Mouse (Mus musculus) forebrain, postnatal 0 days (tissue): ENCODE data around the gene Neurl2. TPM values are rescaled to one million over a fixed set of nuclear protein-coding genes. Genes with fewer than 3 reads are reported as not detected.

ENCODE experiments used
- ATAC-seq: fragments of 200-750 bp; cut with Nextera tagmentation; 2 replicates; pipeline ENCODE4 v1.8.0; 2017; ENCODE audit warnings: mild to moderate bottlenecking, moderate library complexity
- DNase-seq: peaks from one replicate; pipeline ENCODE4 v3.0.0-alpha.2; 2015
- H3K27ac ChIP-seq: fragments of 300-500 bp; sonication (generic); 2 replicates; pipeline ENCODE4 v1.5.1; 2014; ENCODE audit warnings: low read depth, mild to moderate bottlenecking, antibody characterized with exemption, low read length, moderate library complexity, mixed read lengths
- H3K27me3 ChIP-seq: fragments of 300-500 bp; sonication (generic); 2 replicates; pipeline ENCODE4 v1.6.1; 2014; ENCODE audit warnings: mild to moderate bottlenecking, low read length, mixed read lengths; ENCODE audit not compliant: insufficient read depth
- H3K36me3 ChIP-seq: fragments of 300-500 bp; sonication (generic); 2 replicates; pipeline ENCODE4 v1.6.1; 2014; ENCODE audit warnings: mild to moderate bottlenecking, moderate library complexity; ENCODE audit not compliant: insufficient read depth
- H3K4me1 ChIP-seq: fragments of 300-500 bp; sonication (generic); 2 replicates; pipeline ENCODE4 v1.6.1; 2014; ENCODE audit warnings: antibody characterized with exemption; ENCODE audit not compliant: insufficient read depth
- H3K4me2 ChIP-seq: fragments of 300-500 bp; sonication (generic); 2 replicates; pipeline ENCODE4 v1.6.1; 2014; ENCODE audit warnings: low read depth, mild to moderate bottlenecking, moderate library complexity
- H3K4me3 ChIP-seq: fragments of 300-500 bp; sonication (generic); 2 replicates; pipeline ENCODE4 v1.5.1; 2014; ENCODE audit warnings: low read depth, low read length, mixed read lengths
- H3K9ac ChIP-seq: fragments of 300-500 bp; sonication (generic); 2 replicates; pipeline ENCODE4 v1.6.1; 2014; ENCODE audit warnings: mild to moderate bottlenecking
- H3K9me3 ChIP-seq: fragments of 300-500 bp; sonication (generic); 2 replicates; pipeline ENCODE4 v1.6.1; 2016; ENCODE audit warnings: low read length
- CTCF ChIP-seq: sonication (generic); IDR thresholded peaks from 2 replicates; pipeline ENCODE4 v1.5.1; 2016; ENCODE audit warnings: antibody characterized with exemption, control low read depth, low read depth
- WGBS: fragments of 180-500 bp; shearing (Covaris S2); extraction: QIAGEN DNeasy Blood & Tissue Kit; methylation state at CpG from one replicate; pipeline ENCODE4 v1.1.7; 2014; 5-methylcytosine and 5-hydroxymethylcytosine counted together
- polyA plus RNA-seq: library from polyadenylated mRNA; unstranded; fragments of >200 nt; fragmentation: Nextera tagmentation; extraction: Ambion mirVana; gene quantifications from 2 replicates; pipeline ENCODE4 v1.2.1, GENCODE M21; 2015
- total RNA-seq: library from RNA; depleted of rRNA; stranded (reverse); fragments of >200 nt; gene quantifications from 2 replicates; pipeline ENCODE4 v1.2.3, GENCODE M21; 2014

The Neurl2 gene
- total and polyA plus RNA-seq, 2 experiments from 2014 or later, result 4.7 to 5.4 TPM

- WGBS, result 76% methylated on average over 2 of the region's 2 CpGs
- peaks cover 9% of the 10 kb centered on the region for H3K36me3 ChIP-seq
- no peaks in the 10 kb centered on the region for H3K4me1 ChIP-seq
- ATAC-seq (no peak), DNase-seq (no peak)
- H3K27ac ChIP-seq, result no peak overlapping the region
- H3K4me3 ChIP-seq, result no peak overlapping the region
- no peak for TF ChIP-seq CTCF
- no peaks in the 10 kb centered on the region for H3K27me3 ChIP-seq
- no peak overlapping the region for H3K4me2 ChIP-seq
- no peaks in the 10 kb centered on the region for H3K9me3 ChIP-seq
- H3K9ac ChIP-seq, result no peak overlapping the region
These were observed 19.7 kb downstream of the Neurl2 start for GRCm38 (mm10) chr2:164813557-164813956.

GRCm38 (mm10) chr2:164806614-164807013 is 26.6 kb downstream of the Neurl2 start:
- no peak for ATAC-seq
- H3K4me3 ChIP-seq, result no peak overlapping the region
- no peak for TF ChIP-seq CTCF
- 88% methylated on average over 7 of the region's 7 CpGs for WGBS
- H3K36me3 ChIP-seq, result peaks cover 5% of the 10 kb centered on the region
- no peaks in the 10 kb centered on the region for H3K9me3 ChIP-seq
- no peaks in the 10 kb centered on the region for H3K27me3 ChIP-seq
- H3K4me1 ChIP-seq, result 0 out of 2 replicates have a peak, but pooled peaks cover 4% of the 10 kb centered on the region
- H3K4me2 ChIP-seq, result no peak overlapping the region
- no peak overlapping the region for H3K9ac ChIP-seq
- no peak for DNase-seq
- no peak overlapping the region for H3K27ac ChIP-seq

- Histone ChIP-seq H3K4me3 (peak overlapping the region; percentile 53), H3K27me3 (no peaks in the 10 kb centered on the region), H3K4me2 (peak overlapping the region; percentile 67), H3K9ac (peak overlapping the region; percentile 71), H3K27ac (peak overlapping the region; percentile 73), H3K36me3 (peaks cover 5% of the 10 kb centered on the region), H3K4me1 (0 out of 2 replicates have a peak, but pooled peaks cover 4% of the 10 kb centered on the region), H3K9me3 (no peaks in the 10 kb centered on the region)
- no peak for TF ChIP-seq CTCF
- under 1% methylated on average over 21 of the region's 21 CpGs for WGBS
- no peak for DNase-seq
- peak; percentile 39 for ATAC-seq
These were observed 27.9 kb downstream of the Neurl2 start for GRCm38 (mm10) chr2:164805332-164805718.

GRCm38 (mm10) chr2:164804533-164805331 is 28.5 kb downstream of the Neurl2 start, which contains the start of the genes Acot8 and Zswim3:
TSS of gene Acot8 (minus strand) at chr2:164804882.
TSS of gene Zswim3 (plus strand) at chr2:164805098.
- TF ChIP-seq CTCF, result 0 out of 2 replicates have a peak, but pooled peaks have one; percentile 15
- peaks cover 11% of the 10 kb centered on the region for H3K36me3 ChIP-seq
- H3K9ac ChIP-seq, result peak within 1 kb of the TSS; percentile 71
- H3K4me2 ChIP-seq, result peak within 1 kb of the TSS; percentile 67
- no peaks in the 10 kb centered on the region for H3K9me3 ChIP-seq
- peak; percentile 99 for DNase-seq
- H3K4me3 ChIP-seq, result peak within 1 kb of the TSS; percentile 53
- H3K27me3 ChIP-seq, result no peaks in the 10 kb centered on the region
- WGBS, result 1% methylated on average over 47 of the region's 47 CpGs
- 0 out of 2 replicates have a peak, but pooled peaks cover 4% of the 10 kb centered on the region for H3K4me1 ChIP-seq
- H3K27ac ChIP-seq, result peak within 1 kb of the TSS; percentile 85
- peak; percentile 98 for ATAC-seq

GRCm38 (mm10) chr2:164803921-164804313 is 29.3 kb downstream of the Neurl2 start:
- 52% methylated on average over 1 of the region's 1 CpGs for WGBS

GRCm38 (mm10) chr2:164803201-164803920 is 29.9 kb downstream of the Neurl2 start:
- Histone ChIP-seq H3K27ac (no peak overlapping the region), H3K27me3 (no peaks in the 10 kb centered on the region), H3K4me1 (0 out of 2 replicates have a peak, but pooled peaks cover 4% of the 10 kb centered on the region), H3K9me3 (no peaks in the 10 kb centered on the region), H3K4me3 (peak overlapping the region; percentile 53), H3K36me3 (peaks cover 15% of the 10 kb centered on the region), H3K4me2 (peak overlapping the region; percentile 60), H3K9ac (peak overlapping the region; percentile 66; the same call in 1 of the 2 replicates)
- no peak for ATAC-seq
- DNase-seq, result no peak
- TF ChIP-seq CTCF, result no peak
- WGBS, result 93% methylated on average over 16 of the region's 16 CpGs

More at GRCm38 (mm10) chr2:164803921-164804313, 29.3 kb downstream of the Neurl2 start:
- Histone ChIP-seq H3K4me1 (0 out of 2 replicates have a peak, but pooled peaks cover 4% of the 10 kb centered on the region), H3K4me2 (peak overlapping the region; percentile 60), H3K9ac (peak overlapping the region; percentile 66), H3K27ac (peak overlapping the region; percentile 85), H3K36me3 (peaks cover 18% of the 10 kb centered on the region), H3K4me3 (peak overlapping the region; percentile 53), H3K27me3 (no peaks in the 10 kb centered on the region), H3K9me3 (no peaks in the 10 kb centered on the region)
- TF ChIP-seq CTCF, result no peak
- ATAC-seq (no peak), DNase-seq (no peak)
